Mouse (Mus musculus) ES-Bruce4 (cell line): Measurements from ENCODE around the gene Timd2. TPM values are rescaled to one million over a fixed set of nuclear protein-coding genes. Genes with fewer than 3 reads are reported as not detected.
"Not testable (repeated sequence)": the region's sequence is repeated elsewhere in the genome, so short reads cannot be mapped to it uniquely, and the experiment has no call there.

Source experiments
- H3K27ac ChIP-seq: 2 replicates; pipeline ENCODE4 v1.5.1; 2012; ENCODE audit warnings: low read length, inconsistent platforms; ENCODE audit not compliant: insufficient read depth
- H3K27me3 ChIP-seq: 2 replicates; pipeline ENCODE4 v1.6.1; 2012; ENCODE audit warnings: mild to moderate bottlenecking, low read length, inconsistent platforms; ENCODE audit not compliant: control insufficient read depth, poor library complexity, insufficient read depth, severe bottlenecking
- H3K36me3 ChIP-seq: 2 replicates; pipeline ENCODE4 v1.6.1; 2012; ENCODE audit warnings: inconsistent platforms, mild to moderate bottlenecking, low read length, moderate library complexity; ENCODE audit not compliant: control insufficient read depth, poor library complexity, insufficient read depth, severe bottlenecking
- H3K4me1 ChIP-seq: one replicate; pipeline ENCODE4 v1.8.1; 2011; ENCODE audit warnings: low read length; ENCODE audit not compliant: control insufficient read depth, insufficient read depth
- H3K4me3 ChIP-seq: 2 replicates; pipeline ENCODE4 v1.5.1; 2011; ENCODE audit warnings: low read depth, mild to moderate bottlenecking, low read length
- H3K9ac ChIP-seq: 2 replicates; pipeline ENCODE4 v1.6.1; 2012; ENCODE audit warnings: low read depth, mild to moderate bottlenecking, inconsistent platforms; ENCODE audit not compliant: poor library complexity, severe bottlenecking
- H3K9me3 ChIP-seq: replicated peaks from 2 replicates; pipeline ENCODE4 v1.6.1; 2012; ENCODE audit warnings: mild to moderate bottlenecking, low read length, inconsistent platforms; ENCODE audit not compliant: control insufficient read depth, poor library complexity, insufficient read depth, severe bottlenecking
- CTCF ChIP-seq: IDR thresholded peaks from one replicate; pipeline ENCODE4 v1.8.1; 2011; ENCODE audit warnings: low read depth, low read length
- EP300 ChIP-seq: IDR thresholded peaks from 2 replicates; pipeline ENCODE4 v1.6.1; 2011; ENCODE audit warnings: low read depth, low read length; ENCODE audit not compliant: insufficient read depth
- POLR2A ChIP-seq: IDR thresholded peaks from one replicate; pipeline ENCODE4 v1.8.1; 2011; ENCODE audit warnings: low read length; ENCODE audit not compliant: insufficient read depth
- polyA plus RNA-seq: library from polyadenylated mRNA; stranded (reverse); fragments of >200 nt; gene quantifications from 2 replicates; pipeline ENCODE4 v1.2.4, GENCODE M21; 2011; ENCODE audit warnings: low read depth; ENCODE audit not compliant: missing spikeins, insufficient read depth, insufficient read length

Gene Timd2
- polyA plus RNA-seq, 1 experiment = not detected

DNA sequence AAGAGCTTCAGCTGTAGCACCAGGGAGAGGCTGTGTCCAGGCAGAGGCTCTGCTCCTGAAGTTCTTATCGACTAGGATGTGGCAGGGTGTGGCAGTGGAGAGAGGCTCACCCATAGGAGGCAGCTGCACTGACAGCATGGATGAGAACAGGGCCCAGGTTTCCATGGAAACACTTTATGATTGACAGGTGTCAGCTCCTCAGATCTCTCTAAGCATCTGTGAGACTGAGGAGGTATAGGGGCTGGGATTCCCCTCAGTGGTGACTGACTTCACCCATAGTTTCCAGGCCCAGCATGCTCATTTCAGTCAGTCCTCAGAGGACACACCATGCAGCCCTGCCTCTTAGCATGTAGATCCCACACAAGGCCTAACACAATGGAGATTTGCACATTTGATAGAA, 24.0 kb downstream of the Timd2 start:
- TF ChIP-seq CTCF = no peak
- no peak for TF ChIP-seq POLR2A
- TF ChIP-seq EP300 = no peak
- Histone ChIP-seq H3K9me3 (no peaks in the 10 kb centered on the region), H3K27me3 (no peaks in the 10 kb centered on the region), H3K4me1 (no peaks in the 10 kb centered on the region), H3K36me3 (no peaks in the 10 kb centered on the region), H3K9ac (no peak overlapping the region), H3K4me3 (no peak overlapping the region), H3K27ac (no peak overlapping the region)

DNA sequence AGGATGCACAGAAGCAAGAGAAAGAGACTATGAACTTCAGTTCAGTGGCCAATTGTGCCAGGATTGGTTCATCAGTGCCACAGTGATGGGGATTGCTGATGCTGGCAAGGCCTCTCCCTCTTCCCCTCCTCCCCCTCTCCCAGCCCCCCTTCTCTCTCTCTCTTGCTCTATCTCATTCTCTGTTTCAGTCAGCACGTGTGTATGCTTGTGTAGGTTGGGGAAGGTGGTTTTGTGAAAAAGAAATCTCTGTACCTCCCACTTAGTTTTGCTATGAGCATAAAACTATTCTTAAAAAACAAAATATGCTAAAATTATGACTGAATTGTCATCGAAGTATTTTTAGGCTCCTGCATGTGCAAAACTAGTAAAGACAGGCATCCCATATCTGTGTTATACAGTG, 38.9 kb downstream of the Timd2 start:
- TF ChIP-seq EP300 (no peak), CTCF (no peak), POLR2A (no peak)
- Histone ChIP-seq H3K9ac (no peak overlapping the region), H3K27me3 (no peaks in the 10 kb centered on the region), H3K4me3 (no peak overlapping the region), H3K4me1 (no peaks in the 10 kb centered on the region), H3K27ac (no peak overlapping the region), H3K36me3 (no peaks in the 10 kb centered on the region), H3K9me3 (no peaks in the 10 kb centered on the region)

- Histone ChIP-seq H3K4me3 (no peak overlapping the region), H3K27ac (no peak overlapping the region), H3K36me3 (no peaks in the 10 kb centered on the region), H3K9ac (no peak overlapping the region), H3K4me1 (no peaks in the 10 kb centered on the region), H3K27me3 (no peaks in the 10 kb centered on the region), H3K9me3 (no peaks in the 10 kb centered on the region)
- TF ChIP-seq POLR2A = no peak
- no peak for TF ChIP-seq EP300
- no peak for TF ChIP-seq CTCF
Observed at GRCm38 (mm10) chr11:46667105-46667504, 39.8 kb downstream of the Timd2 start.

GRCm38 (mm10) chr11:46665599-46666522, 41.0 kb downstream of the Timd2 start:
- no peak for TF ChIP-seq EP300
- no peak for TF ChIP-seq POLR2A
- no peak for TF ChIP-seq CTCF
- Histone ChIP-seq H3K9ac (no peak overlapping the region), H3K36me3 (no peaks in the 10 kb centered on the region), H3K9me3 (no peaks in the 10 kb centered on the region), H3K27me3 (no peaks in the 10 kb centered on the region), H3K27ac (no peak overlapping the region), H3K4me3 (no peak overlapping the region), H3K4me1 (no peaks in the 10 kb centered on the region)

DNA sequence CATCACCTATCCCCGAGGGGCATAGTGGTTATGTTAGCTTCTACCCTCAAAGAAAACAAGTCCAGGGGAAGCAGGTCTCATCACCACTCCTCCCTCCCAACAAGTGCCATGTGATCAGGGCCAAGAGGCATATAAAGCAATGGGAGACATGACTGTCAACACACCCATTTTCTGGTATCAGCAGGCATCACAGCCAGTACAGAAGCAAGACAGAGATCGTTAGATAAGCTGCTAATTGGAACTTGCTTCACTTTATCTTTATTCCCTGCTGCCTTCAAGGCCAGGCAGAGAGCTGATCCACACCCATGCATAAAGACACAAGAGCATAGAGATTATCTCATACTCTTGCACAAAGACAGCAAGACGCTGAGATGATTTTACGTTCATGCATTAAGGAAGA, 43.6 kb downstream of the Timd2 start:
- Histone ChIP-seq H3K9ac (no peak overlapping the region), H3K4me3 (no peak overlapping the region), H3K36me3 (no peaks in the 10 kb centered on the region), H3K4me1 (no peaks in the 10 kb centered on the region), H3K27ac (no peak overlapping the region), H3K27me3 (no peaks in the 10 kb centered on the region), H3K9me3 (no peaks in the 10 kb centered on the region)
- TF ChIP-seq CTCF (no peak), EP300 (no peak), POLR2A (no peak)

DNA sequence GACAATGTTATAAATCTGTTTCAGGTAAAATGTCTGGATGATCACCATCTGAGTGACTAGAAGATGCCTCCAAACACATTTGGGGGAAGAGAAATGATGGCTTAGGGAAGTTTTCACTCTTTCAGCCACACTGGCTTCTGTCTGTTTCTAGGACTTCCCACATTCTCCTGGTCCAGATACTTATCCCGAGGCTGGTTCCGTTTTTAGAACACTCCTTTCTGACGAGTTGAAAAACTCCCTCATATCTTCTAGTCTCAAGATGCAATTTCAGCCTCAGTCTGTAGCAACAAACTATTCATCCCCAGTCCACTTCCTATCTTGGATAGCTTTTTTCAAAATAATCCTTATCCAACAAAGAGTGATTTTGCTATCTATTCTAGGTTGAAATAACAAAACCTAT, 54.4 kb downstream of the Timd2 start:
- H3K36me3 ChIP-seq = no peaks in the 10 kb centered on the region
- no peak for TF ChIP-seq EP300
- no peak for TF ChIP-seq POLR2A
- no peak for TF ChIP-seq CTCF
- no peak overlapping the region for H3K27ac ChIP-seq

DNA sequence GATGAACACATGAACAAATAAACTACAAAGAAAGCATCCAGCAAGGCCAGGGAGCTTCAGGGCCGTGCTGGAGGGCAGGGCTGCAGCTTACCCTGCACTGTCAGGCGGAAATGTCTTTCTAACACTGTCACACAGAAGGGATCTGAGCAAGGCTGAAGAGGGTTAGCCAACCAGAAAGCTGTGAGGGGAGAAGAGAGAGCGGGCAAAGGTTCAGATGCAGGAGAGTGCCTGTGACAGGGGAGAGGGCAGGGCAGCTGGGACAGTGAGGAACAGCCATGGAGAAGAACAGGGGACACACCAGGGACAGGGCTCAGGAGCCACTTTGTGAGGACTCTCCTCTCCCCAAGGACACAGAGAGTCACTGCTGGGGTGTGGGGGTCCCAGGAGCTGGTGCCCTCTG, 57.2 kb downstream of the Timd2 start:
- H3K9ac ChIP-seq, H3K36me3 ChIP-seq, H3K4me1 ChIP-seq, H3K4me3 ChIP-seq, H3K27me3 ChIP-seq, H3K27ac ChIP-seq, H3K9me3 ChIP-seq: not testable (repeated sequence)

More for the DNA sequence above, 54.4 kb downstream of the Timd2 start:
- Histone ChIP-seq H3K4me3 (no peak overlapping the region), H3K9me3 (no peaks in the 10 kb centered on the region), H3K27me3 (no peaks in the 10 kb centered on the region), H3K9ac (no peak overlapping the region), H3K4me1 (no peaks in the 10 kb centered on the region)
